Mouse (Mus musculus) embryo, embryonic 11 days (tissue): Measurements from ENCODE around the gene Sema6b.
"Not testable (repeated sequence)": the region's sequence is repeated elsewhere in the genome, so short reads cannot be mapped to it uniquely, and the experiment has no call there.

ENCODE experiments used
- DNase-seq: peaks from one replicate; pipeline ENCODE4 v3.0.0-alpha.2; 2015

Gene Sema6b

DNA sequence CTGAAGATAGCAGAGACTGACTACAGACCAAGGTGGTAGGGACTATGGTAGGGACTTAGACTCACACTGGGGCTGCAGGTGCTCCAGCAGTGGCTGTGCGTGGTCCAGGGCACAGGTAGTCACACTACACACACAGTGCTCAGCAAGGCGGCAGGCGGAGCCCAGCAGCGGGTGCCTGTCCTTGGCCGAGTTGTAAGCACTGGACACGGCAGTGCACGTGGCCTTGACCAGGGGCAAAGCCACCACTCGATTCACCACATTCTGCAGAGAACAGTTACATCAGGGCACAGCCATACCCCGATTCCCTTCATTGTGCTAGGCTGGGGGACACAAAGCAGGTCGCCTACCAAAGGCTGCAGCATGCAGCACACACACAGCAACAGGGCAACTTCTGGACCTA is 23.9 kb downstream of the Sema6b start:
- no peak for DNase-seq

GRCm38 (mm10) chr17:56112743-56113142 is 27.4 kb downstream of the Sema6b start:
- DNase-seq = no peak

- peak; percentile 87 for DNase-seq
Measured at GRCm38 (mm10) chr17:56111864-56112263, 28.3 kb downstream of the Sema6b start.

- DNase-seq = no peak
Measured at GRCm38 (mm10) chr17:56111021-56111420, 29.1 kb downstream of the Sema6b start.

- no peak for DNase-seq
Measured at GRCm38 (mm10) chr17:56110571-56110970, 29.6 kb downstream of the Sema6b start.

- DNase-seq = no peak
Measured at GRCm38 (mm10) chr17:56109219-56110051, 30.7 kb downstream of the Sema6b start, which contains the start of gene Plin4. Gene Plin4 (minus strand): TSS chr17:56109803.

- DNase-seq = no peak
Measured at GRCm38 (mm10) chr17:56108334-56109044, 31.7 kb downstream of the Sema6b start.

DNA sequence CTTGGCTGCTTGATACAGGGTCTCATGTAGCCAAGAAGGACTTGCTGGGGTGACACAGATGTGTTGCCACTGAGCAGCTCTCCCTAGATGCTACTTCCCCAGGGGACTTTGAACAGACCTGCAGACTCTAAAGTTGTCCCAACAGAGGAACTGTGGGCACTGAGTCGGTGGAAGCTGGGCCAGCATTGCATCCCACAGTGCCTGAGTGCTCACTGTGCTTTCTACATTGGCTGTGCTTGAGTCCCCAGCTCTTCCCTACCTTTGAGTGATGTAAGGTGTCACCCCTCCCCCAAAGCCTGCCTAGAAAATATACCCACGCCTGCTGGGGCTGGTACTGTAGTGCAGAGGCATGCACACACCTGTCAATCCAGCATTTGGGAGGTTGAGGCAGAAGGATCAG is 32.4 kb downstream of the Sema6b start:
- no peak for DNase-seq

DNA sequence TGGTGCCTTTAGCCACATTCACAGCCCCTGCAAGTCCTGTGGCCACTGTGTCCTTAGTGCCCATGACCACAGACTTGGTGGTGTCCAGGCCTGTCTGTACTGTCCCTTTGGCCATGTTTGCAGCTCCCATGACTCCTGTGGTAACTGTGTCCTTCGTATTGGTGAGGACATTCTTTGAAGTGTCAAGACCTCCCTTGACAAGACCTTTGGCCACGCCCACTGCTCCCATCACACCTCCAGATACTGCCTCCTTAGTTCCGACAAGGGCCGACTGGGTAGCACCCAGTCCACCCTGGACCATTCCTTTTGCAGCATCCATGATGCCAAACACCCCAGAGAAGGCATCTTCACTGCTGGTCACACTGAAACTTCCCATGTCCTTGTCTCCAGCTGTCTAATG is 33.2 kb downstream of the Sema6b start:
- no peak for DNase-seq

DNA sequence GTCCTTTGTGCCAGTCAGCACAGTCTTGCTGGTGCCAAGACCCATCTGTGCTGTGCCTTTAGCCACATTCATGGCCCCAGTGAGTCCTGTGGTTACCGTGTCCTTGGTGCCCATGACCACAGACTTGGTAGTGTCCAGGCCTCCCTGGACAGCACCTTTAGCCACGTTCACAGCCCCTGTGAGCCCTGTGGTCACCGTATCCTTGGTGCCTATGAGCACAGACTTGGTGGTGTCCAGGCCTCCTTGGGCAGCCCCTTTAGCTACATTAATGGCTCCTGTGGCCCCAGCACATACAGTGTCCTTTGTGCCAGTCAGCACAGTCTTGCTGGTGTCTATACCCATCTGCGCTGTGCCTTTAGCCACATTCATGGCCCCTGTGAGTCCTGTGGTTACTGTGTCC is 33.7 kb downstream of the Sema6b start:
- DNase-seq = not testable (repeated sequence)

GRCm38 (mm10) chr17:56104821-56105220 is 35.3 kb downstream of the Sema6b start:
- DNase-seq = not testable (repeated sequence)

DNA sequence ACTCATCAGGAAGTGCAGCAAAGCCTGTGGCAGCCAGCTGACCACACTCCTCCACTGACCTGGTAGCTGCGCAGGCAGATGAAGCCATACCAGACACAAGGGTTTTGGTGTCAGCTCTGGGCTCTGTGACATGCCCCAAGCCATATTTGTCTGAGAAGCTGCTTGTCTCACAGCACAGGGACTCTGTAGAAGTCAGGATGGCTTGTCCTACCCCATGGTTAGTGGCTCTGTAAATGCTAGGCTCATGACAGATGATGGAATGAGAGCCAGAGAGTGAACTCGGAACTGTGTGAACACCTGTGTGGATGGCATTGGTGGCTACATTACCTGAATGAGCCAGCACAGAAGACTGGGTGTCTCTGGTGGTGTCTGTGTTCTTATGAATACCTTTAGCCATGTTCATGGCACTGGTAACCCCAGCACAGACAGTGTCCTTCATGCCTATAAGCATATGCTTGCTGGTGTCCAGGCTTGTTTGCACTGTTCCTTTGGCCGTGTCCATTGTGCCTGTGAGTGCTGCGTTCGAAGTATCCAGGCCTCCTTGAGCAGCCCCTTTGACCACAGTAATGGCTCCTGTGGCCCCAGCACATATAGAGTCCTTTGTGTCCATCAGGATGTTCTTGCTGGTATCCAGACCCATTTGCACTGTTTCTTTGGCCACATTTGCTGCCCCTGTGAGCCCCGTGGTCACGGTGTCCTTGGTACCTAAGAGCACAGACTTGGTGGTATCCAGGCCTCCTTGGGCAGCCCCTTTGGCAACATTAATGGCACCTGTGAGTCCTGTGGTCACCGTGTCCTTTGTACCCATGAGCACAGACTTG is 36.5 kb downstream of the Sema6b start:
- no peak for DNase-seq

GRCm38 (mm10) chr17:56102927-56103326 is 37.2 kb downstream of the Sema6b start:
- DNase-seq = no peak

DNA sequence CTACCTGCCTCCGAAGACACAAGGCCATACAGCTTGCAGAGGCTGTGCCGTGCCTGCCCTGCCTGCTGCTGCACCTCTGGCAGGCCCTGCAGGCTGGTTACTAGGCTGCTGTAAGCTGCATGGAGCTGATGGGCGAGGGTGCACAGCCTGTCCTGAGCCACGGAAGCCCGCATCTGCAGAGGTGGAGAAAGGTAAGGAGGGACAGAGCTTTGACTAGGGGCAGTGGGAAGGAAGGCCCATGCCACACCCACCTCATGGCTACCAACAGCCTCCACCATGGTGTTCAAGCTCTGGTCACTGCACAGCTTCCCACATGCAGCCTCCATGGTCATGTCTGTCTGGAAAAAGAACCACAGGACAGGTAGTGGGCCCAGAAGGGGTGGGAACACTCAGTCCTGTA is 38.0 kb downstream of the Sema6b start:
- DNase-seq = no peak

- no peak for DNase-seq
Measured at GRCm38 (mm10) chr17:56100811-56101210, 39.3 kb downstream of the Sema6b start.

GRCm38 (mm10) chr17:56098711-56099572 is 41.2 kb downstream of the Sema6b start:
- no peak for DNase-seq

GRCm38 (mm10) chr17:56098180-56098579 is 42.0 kb downstream of the Sema6b start:
- DNase-seq = no peak

DNA sequence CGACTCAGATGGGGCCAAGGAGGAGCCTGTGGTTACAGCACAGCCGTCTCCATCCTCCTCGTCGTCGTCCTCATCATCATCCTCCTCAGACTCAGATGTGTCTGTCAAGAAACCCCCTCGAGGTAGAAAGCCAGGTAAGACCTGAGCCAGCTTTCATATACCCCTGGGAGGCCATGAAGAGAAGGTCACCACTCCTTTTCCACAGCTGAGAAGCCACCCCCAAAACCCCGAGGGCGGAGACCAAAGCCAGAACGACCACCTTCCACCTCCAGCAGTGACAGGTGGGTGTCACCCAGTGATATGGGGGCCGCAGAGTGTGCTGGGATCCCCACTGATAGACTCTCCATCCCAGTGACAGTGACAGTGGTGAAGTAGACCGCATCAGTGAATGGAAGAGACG is 43.3 kb downstream of the Sema6b start:
- no peak for DNase-seq

DNA sequence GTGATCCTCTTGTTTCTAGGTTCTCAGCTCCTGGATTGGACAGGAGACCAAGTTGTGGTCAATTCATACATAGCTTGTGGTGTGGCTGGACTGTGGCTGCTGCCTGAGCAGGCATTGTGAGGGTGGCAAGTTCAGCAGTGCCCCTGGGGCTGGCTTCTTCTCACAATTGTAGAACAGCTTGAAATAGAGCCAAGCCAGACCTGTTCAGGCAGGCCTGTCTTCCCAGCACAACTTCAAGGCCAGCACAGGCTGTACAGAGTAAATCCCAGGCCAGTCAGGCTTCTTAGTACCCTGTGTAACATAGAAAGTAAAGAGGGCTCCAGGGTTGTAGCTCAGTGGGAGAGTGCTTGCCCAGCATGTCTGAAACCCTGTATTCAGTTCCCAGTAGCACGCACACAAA is 47.3 kb downstream of the Sema6b start:
- no peak for DNase-seq

DNA sequence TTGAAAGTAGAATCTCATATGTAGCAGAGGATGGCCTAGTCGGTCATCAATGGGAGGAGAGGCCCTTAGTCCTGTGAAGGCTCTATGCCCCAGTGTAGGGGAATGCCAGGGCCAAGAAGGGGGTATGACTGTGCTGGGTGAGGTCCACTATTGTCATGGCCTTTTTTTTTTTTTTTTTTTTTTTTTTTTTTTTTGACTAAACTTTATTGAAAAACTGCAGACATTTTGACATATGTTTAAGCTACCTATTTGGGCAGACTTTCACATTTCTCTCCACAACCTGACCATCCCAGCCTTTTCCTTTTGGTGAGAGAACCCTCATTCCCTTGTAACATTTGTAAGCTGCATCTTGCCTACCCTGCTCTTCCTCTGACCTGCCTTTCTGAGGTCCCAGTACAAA is 47.8 kb downstream of the Sema6b start:
- no peak for DNase-seq

DNA sequence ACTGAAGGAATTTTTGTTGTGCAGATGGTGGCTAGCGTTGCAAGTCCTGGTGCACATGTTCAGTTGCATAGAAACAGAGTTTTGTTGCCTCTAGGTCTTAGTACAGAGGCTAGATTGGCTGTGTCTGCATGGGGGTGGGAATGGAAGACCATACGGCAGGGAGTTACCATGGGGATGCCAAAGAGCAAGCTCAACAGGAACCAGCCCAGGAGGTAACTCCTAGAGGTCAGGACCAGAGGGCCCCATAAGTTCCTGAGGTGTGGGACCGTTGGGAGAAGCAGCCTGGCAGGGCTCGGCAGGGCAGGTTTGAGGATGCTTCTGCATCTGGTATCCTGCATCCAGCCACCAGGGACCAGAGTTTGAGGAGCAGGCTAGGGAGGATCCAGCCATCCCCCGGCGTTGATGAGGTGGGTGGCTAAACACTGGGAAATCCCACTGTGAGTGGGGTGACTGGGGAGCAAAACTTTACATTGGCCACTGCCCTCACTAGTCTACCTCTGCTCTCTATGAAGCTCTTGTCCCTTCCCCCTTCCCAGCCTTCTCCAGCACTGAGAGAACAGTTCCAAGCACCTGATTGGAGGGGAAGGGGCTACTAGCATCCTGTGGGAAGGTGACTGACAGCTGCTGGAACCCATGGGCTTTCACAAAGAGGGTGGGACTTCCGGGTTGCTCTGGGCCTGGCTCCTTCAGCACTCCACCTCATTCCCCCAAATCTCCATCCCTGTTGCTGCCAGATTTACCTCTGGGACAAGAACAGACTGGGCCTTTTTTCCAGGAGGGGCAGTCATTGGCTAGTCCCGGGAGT is 59.2 kb downstream of the Sema6b start:
- DNase-seq = peak; percentile 92
